Mouse (Mus musculus): ENCODE measurements around the gene Mrm1. TPM values are rescaled to one million over a fixed set of nuclear protein-coding genes. Genes with fewer than 3 reads are reported as not detected.

Gene Mrm1
- polyA plus RNA-seq, 1 experiment: 11.4 TPM

DNA sequence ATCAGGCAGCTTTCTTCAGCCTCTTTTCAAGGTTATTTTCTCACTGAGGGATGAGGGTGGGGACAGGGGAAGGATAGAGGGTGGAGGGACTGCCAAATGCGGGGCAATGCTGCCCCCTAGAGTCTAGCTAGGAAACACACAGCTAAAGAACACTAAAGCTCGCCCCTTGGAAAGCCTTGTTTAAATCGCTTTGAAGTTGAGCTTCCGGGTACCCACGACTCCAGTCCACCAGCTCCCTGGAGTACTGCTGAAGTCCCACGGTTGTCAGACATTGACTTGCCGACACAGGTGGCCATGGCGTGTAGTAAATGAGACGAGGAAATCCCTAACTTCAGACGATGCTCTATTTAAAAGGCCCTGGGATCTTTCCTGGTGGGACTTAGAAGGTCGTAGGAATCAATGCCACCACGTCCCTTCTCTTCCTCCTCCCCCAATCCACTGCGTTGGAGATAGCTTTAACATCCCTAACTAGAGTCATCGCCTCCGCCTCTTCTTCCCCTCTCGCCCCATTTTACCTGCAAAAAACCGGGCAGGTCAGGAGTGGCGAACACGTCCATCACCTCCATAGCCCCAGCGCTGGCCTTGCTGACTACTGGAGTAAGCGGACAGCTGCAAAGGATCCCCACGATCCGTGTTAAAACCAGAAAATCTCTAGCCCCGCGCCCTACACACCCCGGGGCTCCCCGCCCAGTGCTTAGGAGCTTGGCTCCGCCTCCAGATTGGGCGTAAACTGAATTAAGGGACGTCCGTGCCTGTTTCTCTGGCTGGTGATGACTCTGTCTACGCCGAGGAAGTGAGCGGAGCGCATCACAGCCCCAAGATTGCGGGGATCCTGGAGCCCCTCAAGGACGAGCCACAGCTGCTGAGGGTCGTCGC lies 992 bp downstream of the Mrm1 start:
- H3K36me3 ChIP-seq (ENCODE audit: control insufficient read depth, insufficient read depth): no peaks in the 10 kb centered on the region
- no peaks in the 10 kb centered on the region for H3K79me2 ChIP-seq (ENCODE audit: control insufficient read depth, insufficient read depth)
- no peaks in the 10 kb centered on the region for H3K27me3 ChIP-seq (ENCODE audit: control insufficient read depth, insufficient read depth, insufficient read length)
- H3K4me3 ChIP-seq: peak overlapping the region; percentile 71
- TF ChIP-seq CEBPB (IDR thresholded peaks at IDR 0.05; ENCODE audit: insufficient read depth, poor library complexity, severe bottlenecking) (no peak), REST (IDR thresholded peaks at IDR 0.05; ENCODE audit: insufficient read depth, insufficient read length) (no peak), MYOD1 (IDR thresholded peaks at IDR 0.05; ENCODE audit: control insufficient read depth in 1 of 3, insufficient read length in 2 of 3, low read depth in 2 of 3) (peak in 2 of 3 experiments; percentile 25 to 49), MAX (IDR thresholded peaks at IDR 0.05; ENCODE audit: low read depth) (no peak), SRF (IDR thresholded peaks at IDR 0.05; ENCODE audit: control insufficient read depth, insufficient read length, low read depth) (no peak), POLR2AphosphoS2 (IDR thresholded peaks at IDR 0.05; ENCODE audit: insufficient read length, low read depth) (peak; percentile 69), POLR2A (IDR thresholded peaks at IDR 0.05; ENCODE audit: insufficient read length, low read depth) (peak; percentile 69), E2F4 (IDR thresholded peaks at IDR 0.05; ENCODE audit: insufficient read depth) (no peak), USF1 (IDR thresholded peaks at IDR 0.05; ENCODE audit: low read depth) (no peak), MYOG (IDR thresholded peaks at IDR 0.05; ENCODE audit: control insufficient read depth in 1 of 3, insufficient read depth in 1 of 3, insufficient read length in 2 of 3, low read depth in 2 of 3) (no peak), TCF3 (IDR thresholded peaks at IDR 0.05; ENCODE audit: insufficient read length, low read depth) (no peak), TCF12 (IDR thresholded peaks at IDR 0.05; ENCODE audit: insufficient read depth, poor library complexity, severe bottlenecking) (no peak)
- H3K4me2 ChIP-seq (ENCODE audit: low read depth): peak overlapping the region; percentile 86
- peak overlapping the region; percentile 13 for H3ac ChIP-seq (ENCODE audit: control insufficient read depth, insufficient read length)

- no peak overlapping the region for H3K4me2 ChIP-seq (ENCODE audit: low read depth)
- no peaks in the 10 kb centered on the region for H3K27me3 ChIP-seq (ENCODE audit: control insufficient read depth, insufficient read depth, insufficient read length)
- no peaks in the 10 kb centered on the region for H3K36me3 ChIP-seq (ENCODE audit: control insufficient read depth, insufficient read depth)
- no peaks in the 10 kb centered on the region for H3K79me2 ChIP-seq (ENCODE audit: control insufficient read depth, insufficient read depth)
- H3ac ChIP-seq (ENCODE audit: control insufficient read depth, insufficient read length): no peak overlapping the region
- no peak for TF ChIP-seq CEBPB (IDR thresholded peaks at IDR 0.05; ENCODE audit: insufficient read depth, poor library complexity, severe bottlenecking)
- TF ChIP-seq MYOG (IDR thresholded peaks at IDR 0.05; ENCODE audit: control insufficient read depth in 1 of 3, insufficient read depth in 1 of 3, insufficient read length in 2 of 3, low read depth in 2 of 3): no peak
- no peak overlapping the region for H3K4me3 ChIP-seq
These were observed 2.0 kb downstream of the Mrm1 start for GRCm38 (mm10) chr11:84817362-84817761.

GRCm38 (mm10) chr11:84813724-84814510 lies 5.4 kb downstream of the Mrm1 start:
- Histone ChIP-seq H3ac (ENCODE audit: control insufficient read depth, insufficient read length) (no peak overlapping the region), H3K4me3 (no peak overlapping the region), H3K36me3 (ENCODE audit: control insufficient read depth, insufficient read depth) (no peaks in the 10 kb centered on the region), H3K79me2 (ENCODE audit: control insufficient read depth, insufficient read depth) (no peaks in the 10 kb centered on the region), H3K27me3 (ENCODE audit: control insufficient read depth, insufficient read depth, insufficient read length) (no peaks in the 10 kb centered on the region), H3K4me2 (ENCODE audit: low read depth) (peak overlapping the region; percentile 76)
- TF ChIP-seq POLR2A (IDR thresholded peaks at IDR 0.05; ENCODE audit: insufficient read length, low read depth) (no peak), E2F4 (IDR thresholded peaks at IDR 0.05; ENCODE audit: insufficient read depth) (no peak), TCF3 (IDR thresholded peaks at IDR 0.05; ENCODE audit: insufficient read length, low read depth) (no peak), POLR2AphosphoS2 (IDR thresholded peaks at IDR 0.05; ENCODE audit: insufficient read length, low read depth) (peak; percentile 28), MYOG (IDR thresholded peaks at IDR 0.05; ENCODE audit: control insufficient read depth in 1 of 3, insufficient read depth in 1 of 3, insufficient read length in 2 of 3, low read depth in 2 of 3) (peak in 1 of 3 experiments; percentile 5)

DNA sequence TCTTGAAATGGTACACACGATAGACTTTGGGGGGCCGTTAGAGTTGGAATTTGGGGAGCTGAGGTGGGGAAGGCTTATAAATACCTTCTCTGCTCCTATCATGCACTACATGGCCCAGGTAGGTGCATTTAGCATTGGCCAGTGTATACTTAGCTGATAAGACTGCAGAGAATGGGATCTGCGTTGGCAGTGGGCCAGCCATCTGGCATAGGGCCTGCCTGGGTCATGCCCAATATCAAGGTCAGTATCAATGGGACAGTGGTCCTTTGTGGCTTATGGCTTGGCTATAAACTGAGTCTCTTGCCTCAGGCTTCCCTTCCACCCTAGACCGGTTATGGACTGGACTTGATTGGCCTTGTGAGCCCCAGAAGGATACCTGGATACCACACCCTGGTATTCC lies 14.9 kb downstream of the Mrm1 start:
- TF ChIP-seq TCF12 (IDR thresholded peaks at IDR 0.05; ENCODE audit: insufficient read depth, poor library complexity, severe bottlenecking): no peak
- no peak for TF ChIP-seq POLR2A (IDR thresholded peaks at IDR 0.05; ENCODE audit: insufficient read length, low read depth)
- no peak for TF ChIP-seq USF1 (IDR thresholded peaks at IDR 0.05; ENCODE audit: low read depth)
- TF ChIP-seq E2F4 (IDR thresholded peaks at IDR 0.05; ENCODE audit: insufficient read depth): no peak
- no peak for TF ChIP-seq MAX (IDR thresholded peaks at IDR 0.05; ENCODE audit: low read depth)
- no peak for TF ChIP-seq MYOD1 (IDR thresholded peaks at IDR 0.05; ENCODE audit: control insufficient read depth in 1 of 3, insufficient read length in 2 of 3, low read depth in 2 of 3)
- TF ChIP-seq TCF3 (IDR thresholded peaks at IDR 0.05; ENCODE audit: insufficient read length, low read depth): no peak
- no peak for TF ChIP-seq POLR2AphosphoS2 (IDR thresholded peaks at IDR 0.05; ENCODE audit: insufficient read length, low read depth)
- TF ChIP-seq MYOG (IDR thresholded peaks at IDR 0.05; ENCODE audit: control insufficient read depth in 1 of 3, insufficient read depth in 1 of 3, insufficient read length in 2 of 3, low read depth in 2 of 3): no peak
- no peak for TF ChIP-seq REST (IDR thresholded peaks at IDR 0.05; ENCODE audit: insufficient read depth, insufficient read length)
- TF ChIP-seq SRF (IDR thresholded peaks at IDR 0.05; ENCODE audit: control insufficient read depth, insufficient read length, low read depth): no peak
- TF ChIP-seq CEBPB (IDR thresholded peaks at IDR 0.05; ENCODE audit: insufficient read depth, poor library complexity, severe bottlenecking): no peak
- Histone ChIP-seq H3ac (ENCODE audit: control insufficient read depth, insufficient read length) (no peak overlapping the region), H3K27me3 (ENCODE audit: control insufficient read depth, insufficient read depth, insufficient read length) (peaks cover 7% of the 10 kb centered on the region), H3K36me3 (ENCODE audit: control insufficient read depth, insufficient read depth) (no peaks in the 10 kb centered on the region), H3K4me2 (ENCODE audit: low read depth) (no peak overlapping the region), H3K4me3 (no peak overlapping the region), H3K79me2 (ENCODE audit: control insufficient read depth, insufficient read depth) (no peaks in the 10 kb centered on the region)
